Mouse (Mus musculus): ENCODE measurements around the gene Tprkb.
"Not testable (repeated sequence)": the region's sequence is repeated elsewhere in the genome, so short reads cannot be mapped to it uniquely, and the experiment has no call there.

- not testable (repeated sequence) for TF ChIP-seq CTCF (IDR thresholded peaks at IDR 0.05; ENCODE audit: insufficient read depth, low read length); POLR2A (IDR thresholded peaks at IDR 0.05; ENCODE audit: borderline replicate concordance, extremely low read depth, low read depth, low read length)
Observed at GRCm38 (mm10) chr6:85966081-85966480, 54.4 kb downstream of the Tprkb start.
